Mouse (Mus musculus): ENCODE data around the gene 5730596B20Rik. TPM values are rescaled to one million over a fixed set of nuclear protein-coding genes. Genes with fewer than 3 reads are reported as not detected.

Gene 5730596B20Rik
- polyA plus RNA-seq, 1 experiment from 2014 or later, result 1.5 TPM

GRCm38 (mm10) chr6:52201269-52201668, 24.0 kb downstream of the 5730596B20Rik start:
- 48% methylated on average over 1 of the region's 1 CpGs for WGBS
- Histone ChIP-seq H3K9ac (ENCODE audit: low read depth, low read length) (peak overlapping the region; percentile 65), H3K27ac (ENCODE audit: low read length) (0 out of 2 replicates have a peak overlapping the region, but pooled peaks have one; percentile 53), H3K4me3 (ENCODE audit: low read length) (peak overlapping the region; percentile 27), H3K27me3 (replicated peaks; ENCODE audit: control insufficient read depth, insufficient read depth, low read length) (peaks cover 10% of the 10 kb centered on the region), H3K4me1 (ENCODE audit: control insufficient read depth, insufficient read depth, low read length) (peaks cover 23% of the 10 kb centered on the region), H3K4me2 (ENCODE audit: low read depth, low read length) (peak overlapping the region; percentile 53), H3K36me3 (ENCODE audit: control insufficient read depth, insufficient read depth, low read length) (no peaks in the 10 kb centered on the region), H3K9me3 (ENCODE audit: control insufficient read depth, low read length) (no peaks in the 10 kb centered on the region)
- ATAC-seq, result no peak

DNA sequence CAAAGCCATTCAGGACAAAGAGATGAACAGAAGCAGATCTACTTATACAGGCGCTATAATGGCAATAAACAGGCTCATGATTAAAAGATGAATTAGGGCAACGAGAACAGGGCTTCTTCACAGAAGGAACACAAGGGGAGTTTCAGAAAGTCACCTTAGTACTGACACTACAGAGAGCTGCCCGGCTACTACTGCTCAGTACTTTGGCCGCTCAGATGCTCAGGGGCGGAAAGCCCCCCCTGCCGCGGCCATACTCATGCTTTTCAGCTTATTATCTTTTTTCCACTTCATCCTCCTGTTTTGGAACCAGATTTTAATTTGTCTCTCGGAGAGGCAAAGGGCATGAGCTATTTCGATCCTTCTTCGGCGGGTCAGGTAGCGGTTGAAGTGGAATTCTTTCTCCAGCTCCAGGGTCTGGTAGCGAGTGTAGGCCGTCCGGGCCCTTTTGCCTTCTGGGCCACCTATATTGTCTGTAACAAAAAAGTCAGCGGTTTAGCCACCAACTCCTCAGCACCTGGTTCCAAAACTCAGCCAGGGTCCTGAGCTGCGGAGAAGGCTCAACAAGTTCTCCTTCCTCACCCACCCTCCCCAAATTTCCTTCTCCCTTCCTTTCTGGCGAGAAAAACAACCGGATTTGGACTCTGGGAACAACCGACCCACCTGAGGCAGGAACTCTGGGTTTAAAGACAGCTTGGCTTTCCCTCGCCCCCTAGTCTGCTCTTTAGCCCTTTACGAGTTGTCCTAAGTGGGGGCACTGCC, 25.2 kb downstream of the 5730596B20Rik start:
- peak overlapping the region; percentile 81 for H3K9ac ChIP-seq (ENCODE audit: low read depth, low read length)
- peak overlapping the region; percentile 65 for H3K27ac ChIP-seq (ENCODE audit: low read length)
- peak overlapping the region; percentile 74 for H3K4me2 ChIP-seq (ENCODE audit: low read depth, low read length)
- peak overlapping the region; percentile 60 for H3K4me3 ChIP-seq (ENCODE audit: low read length)
- peaks cover 26% of the 10 kb centered on the region for H3K4me1 ChIP-seq (ENCODE audit: control insufficient read depth, insufficient read depth, low read length)
- no peaks in the 10 kb centered on the region for H3K9me3 ChIP-seq (ENCODE audit: control insufficient read depth, low read length)
- no peaks in the 10 kb centered on the region for H3K36me3 ChIP-seq (ENCODE audit: control insufficient read depth, insufficient read depth, low read length)
- WGBS, result 30% methylated on average over 22 of the region's 22 CpGs
- peaks cover 13% of the 10 kb centered on the region for H3K27me3 ChIP-seq (replicated peaks; ENCODE audit: control insufficient read depth, insufficient read depth, low read length)
- ATAC-seq, result no peak

GRCm38 (mm10) chr6:52203121-52203370, 25.7 kb downstream of the 5730596B20Rik start:
- Histone ChIP-seq H3K9ac (ENCODE audit: low read depth, low read length) (peak overlapping the region; percentile 81), H3K27me3 (replicated peaks; ENCODE audit: control insufficient read depth, insufficient read depth, low read length) (peaks cover 13% of the 10 kb centered on the region), H3K4me1 (ENCODE audit: control insufficient read depth, insufficient read depth, low read length) (peaks cover 24% of the 10 kb centered on the region), H3K4me3 (ENCODE audit: low read length) (peak overlapping the region; percentile 60), H3K36me3 (ENCODE audit: control insufficient read depth, insufficient read depth, low read length) (no peaks in the 10 kb centered on the region), H3K9me3 (ENCODE audit: control insufficient read depth, low read length) (no peaks in the 10 kb centered on the region), H3K27ac (ENCODE audit: low read length) (peak overlapping the region; percentile 65), H3K4me2 (ENCODE audit: low read depth, low read length) (peak overlapping the region; percentile 74)
- ATAC-seq, result no peak
- 13% methylated on average over 10 of the region's 10 CpGs for WGBS

- peaks cover 29% of the 10 kb centered on the region for H3K4me1 ChIP-seq (ENCODE audit: control insufficient read depth, insufficient read depth, low read length)
- H3K4me2 ChIP-seq (ENCODE audit: low read depth, low read length), result peak overlapping the region; percentile 74
- no peaks in the 10 kb centered on the region for H3K9me3 ChIP-seq (ENCODE audit: control insufficient read depth, low read length)
- H3K27me3 ChIP-seq (replicated peaks; ENCODE audit: control insufficient read depth, insufficient read depth, low read length), result peaks cover 16% of the 10 kb centered on the region
- peak; percentile 9 for ATAC-seq
- H3K4me3 ChIP-seq (ENCODE audit: low read length), result peak overlapping the region; percentile 60
- H3K9ac ChIP-seq (ENCODE audit: low read depth, low read length), result peak overlapping the region; percentile 81
- no peaks in the 10 kb centered on the region for H3K36me3 ChIP-seq (ENCODE audit: control insufficient read depth, insufficient read depth, low read length)
- H3K27ac ChIP-seq (ENCODE audit: low read length), result peak overlapping the region; percentile 65
- 5% methylated on average over 43 of the region's 46 CpGs for WGBS
Observed at GRCm38 (mm10) chr6:52203371-52204049, 26.2 kb downstream of the 5730596B20Rik start.

- peaks cover 29% of the 10 kb centered on the region for H3K4me1 ChIP-seq (ENCODE audit: control insufficient read depth, insufficient read depth, low read length)
- ATAC-seq, result peak; percentile 69
- 3% methylated on average over 65 of the region's 65 CpGs for WGBS
Observed at GRCm38 (mm10) chr6:52204050-52204752, 26.9 kb downstream of the 5730596B20Rik start, which contains the start of gene Hoxa5. Hoxa5 (minus strand) TSS chr6:52204587.

DNA sequence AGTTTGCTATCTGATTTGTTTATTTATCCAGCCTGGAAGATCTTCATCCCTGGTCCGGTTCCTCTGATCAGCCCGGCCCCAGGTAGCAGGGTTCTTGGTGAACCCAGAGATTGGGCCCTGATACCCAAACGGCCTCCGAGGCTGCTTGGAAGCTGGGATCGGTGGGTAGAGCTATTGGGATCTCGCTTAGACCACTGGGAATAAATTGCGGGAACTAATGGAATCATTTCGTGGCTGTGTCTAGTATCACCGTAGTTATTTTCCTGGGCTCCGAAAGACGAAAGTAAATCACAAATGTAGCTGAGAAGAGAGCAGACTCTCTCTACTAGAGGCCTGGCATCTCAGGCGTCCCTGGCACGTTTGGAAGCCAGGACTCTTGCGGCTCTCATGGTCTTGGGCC, 27.9 kb downstream of the 5730596B20Rik start:
- Histone ChIP-seq H3K27me3 (replicated peaks; ENCODE audit: control insufficient read depth, insufficient read depth, low read length) (peaks cover 26% of the 10 kb centered on the region), H3K36me3 (ENCODE audit: control insufficient read depth, insufficient read depth, low read length) (no peaks in the 10 kb centered on the region), H3K9me3 (ENCODE audit: control insufficient read depth, low read length) (no peaks in the 10 kb centered on the region), H3K9ac (ENCODE audit: low read depth, low read length) (peak overlapping the region; percentile 66), H3K4me1 (ENCODE audit: control insufficient read depth, insufficient read depth, low read length) (peaks cover 23% of the 10 kb centered on the region), H3K27ac (ENCODE audit: low read length) (peak overlapping the region; percentile 61), H3K4me2 (ENCODE audit: low read depth, low read length) (peak overlapping the region; percentile 74), H3K4me3 (ENCODE audit: low read length) (peak overlapping the region; percentile 28)
- WGBS, result 22% methylated on average over 14 of the region's 14 CpGs
- ATAC-seq, result no peak

More at GRCm38 (mm10) chr6:52204050-52204752, 26.9 kb downstream of the 5730596B20Rik start, which contains the start of gene Hoxa5:
- H3K4me3 ChIP-seq (ENCODE audit: low read length), result peak within 1 kb of the TSS; percentile 60
- peak within 1 kb of the TSS; percentile 74 for H3K4me2 ChIP-seq (ENCODE audit: low read depth, low read length)
- peaks cover 18% of the 10 kb centered on the region for H3K27me3 ChIP-seq (replicated peaks; ENCODE audit: control insufficient read depth, insufficient read depth, low read length)
- peak within 1 kb of the TSS; percentile 81 for H3K9ac ChIP-seq (ENCODE audit: low read depth, low read length)
- no peaks in the 10 kb centered on the region for H3K36me3 ChIP-seq (ENCODE audit: control insufficient read depth, insufficient read depth, low read length)
- no peaks in the 10 kb centered on the region for H3K9me3 ChIP-seq (ENCODE audit: control insufficient read depth, low read length)
- H3K27ac ChIP-seq (ENCODE audit: low read length), result peak within 1 kb of the TSS; percentile 65

DNA sequence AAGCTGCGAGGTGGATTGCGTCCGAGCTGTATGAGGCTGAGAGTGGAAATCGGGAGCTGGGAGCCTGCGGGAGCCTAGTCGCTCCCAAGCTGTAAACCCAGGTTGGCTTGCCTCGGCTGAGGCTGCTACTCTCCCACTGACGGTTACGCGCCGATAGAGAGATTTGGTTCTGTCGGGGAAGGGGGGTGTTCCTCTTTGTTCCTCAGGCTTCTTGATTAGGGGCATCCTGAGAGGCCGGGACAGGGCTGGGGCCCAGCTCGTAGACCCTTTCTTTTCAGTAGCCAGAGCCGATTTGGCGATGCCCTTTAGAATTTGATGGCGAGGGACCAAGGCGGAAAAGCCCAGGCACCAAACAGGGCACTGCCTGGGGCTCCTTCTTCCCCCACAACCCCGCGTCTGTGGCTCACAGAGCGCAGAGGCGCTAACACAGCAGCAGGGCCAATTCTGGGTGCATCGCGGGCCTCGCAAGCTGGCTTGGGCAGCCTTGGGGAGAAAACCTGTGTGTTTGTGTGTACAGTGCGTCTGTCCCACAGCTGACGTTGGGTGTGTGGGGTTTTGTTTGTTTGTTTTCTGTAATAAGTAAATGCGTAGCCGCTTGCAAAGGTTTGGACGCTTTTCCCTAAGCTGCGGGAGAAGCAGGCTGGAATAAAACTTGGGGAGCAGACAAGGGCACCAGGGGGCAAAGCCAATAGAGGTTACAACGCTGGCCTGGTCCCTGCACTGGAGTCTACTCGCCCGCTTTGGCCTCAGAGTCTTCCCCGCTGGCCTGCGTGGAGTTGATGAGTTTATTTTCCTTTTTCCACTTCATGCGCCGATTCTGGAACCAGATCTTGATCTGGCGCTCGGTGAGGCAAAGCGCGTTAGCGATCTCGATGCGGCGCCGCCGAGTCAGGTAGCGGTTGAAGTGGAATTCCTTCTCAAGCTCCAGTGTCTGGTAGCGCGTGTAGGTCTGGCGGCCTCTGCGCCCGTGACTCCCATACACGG, 28.6 kb downstream of the 5730596B20Rik start:
- WGBS, result 22% methylated on average over 55 of the region's 55 CpGs
- Histone ChIP-seq H3K9me3 (ENCODE audit: control insufficient read depth, low read length) (no peaks in the 10 kb centered on the region), H3K27me3 (replicated peaks; ENCODE audit: control insufficient read depth, insufficient read depth, low read length) (peaks cover 28% of the 10 kb centered on the region), H3K4me2 (ENCODE audit: low read depth, low read length) (peak overlapping the region; percentile 74), H3K9ac (ENCODE audit: low read depth, low read length) (peak overlapping the region; percentile 66), H3K27ac (ENCODE audit: low read length) (peak overlapping the region; percentile 61), H3K4me3 (ENCODE audit: low read length) (peak overlapping the region; percentile 28), H3K4me1 (ENCODE audit: control insufficient read depth, insufficient read depth, low read length) (peaks cover 19% of the 10 kb centered on the region), H3K36me3 (ENCODE audit: control insufficient read depth, insufficient read depth, low read length) (no peaks in the 10 kb centered on the region)
- no peak for ATAC-seq

DNA sequence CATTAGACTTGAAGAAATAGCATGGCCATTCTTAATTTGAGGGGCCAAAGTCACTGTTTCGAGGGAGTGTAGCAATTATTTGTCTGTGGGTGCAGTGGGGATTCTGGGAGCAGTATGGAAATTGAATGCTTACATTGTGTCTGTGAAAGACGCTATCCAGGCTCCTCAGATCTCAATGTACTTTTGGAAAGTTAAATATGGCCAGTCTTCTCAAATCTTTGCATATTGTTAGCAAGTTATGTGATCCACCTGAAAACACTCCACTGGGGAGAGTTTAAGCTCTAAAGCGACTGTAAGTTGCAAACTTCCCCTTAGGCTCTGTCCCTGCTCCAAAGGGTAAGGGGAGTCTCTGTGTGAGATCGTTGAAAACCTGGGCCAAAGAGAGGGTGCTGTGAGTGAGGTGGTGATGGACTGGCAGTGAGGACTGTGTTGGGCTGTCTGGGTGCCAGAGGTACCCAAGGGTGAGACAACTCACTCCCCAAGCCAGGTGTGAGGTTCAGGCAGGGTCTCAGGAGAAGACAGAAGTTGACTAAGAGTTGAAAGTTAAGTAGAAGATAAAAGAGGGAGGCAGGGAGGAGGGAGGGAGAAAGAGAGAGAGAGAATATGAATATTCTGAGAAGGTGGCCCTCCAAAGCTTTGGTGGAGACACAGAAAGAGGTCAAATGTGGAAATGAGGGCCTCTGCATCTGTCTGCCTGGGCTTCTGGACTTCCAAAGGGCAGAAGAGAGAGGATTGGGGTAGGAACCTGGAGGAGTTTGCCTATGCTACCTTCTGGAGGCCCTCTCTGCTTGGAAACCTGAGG, 29.8 kb downstream of the 5730596B20Rik start:
- ATAC-seq, result no peak
- H3K27me3 ChIP-seq (replicated peaks; ENCODE audit: control insufficient read depth, insufficient read depth, low read length), result peaks cover 38% of the 10 kb centered on the region
- no peaks in the 10 kb centered on the region for H3K9me3 ChIP-seq (ENCODE audit: control insufficient read depth, low read length)
- H3K4me2 ChIP-seq (ENCODE audit: low read depth, low read length), result peak overlapping the region; percentile 74; the same call in 1 of the 2 replicates
- H3K9ac ChIP-seq (ENCODE audit: low read depth, low read length), result peak overlapping the region; percentile 22; the same call in 1 of the 2 replicates
- no peaks in the 10 kb centered on the region for H3K36me3 ChIP-seq (ENCODE audit: control insufficient read depth, insufficient read depth, low read length)
- peak overlapping the region; percentile 32; the same call in 1 of the 2 replicates for H3K27ac ChIP-seq (ENCODE audit: low read length)
- no peak overlapping the region for H3K4me3 ChIP-seq (ENCODE audit: low read length)
- H3K4me1 ChIP-seq (ENCODE audit: control insufficient read depth, insufficient read depth, low read length), result peaks cover 16% of the 10 kb centered on the region
- 28% methylated on average over 4 of the region's 4 CpGs for WGBS
